Mouse (Mus musculus) ovary, adult 10 weeks (tissue): ENCODE data around the gene Krtap28-10. TPM values are rescaled to one million over a fixed set of nuclear protein-coding genes. Genes with fewer than 3 reads are reported as not detected.

Source experiments
- polyA plus RNA-seq: library from polyadenylated mRNA; stranded (reverse); fragments of 350-450 nt; fragmentation: Illumina TruSeq; extraction: RNeasy Lipid Tissue Mini Kit (QIAGEN cat#74804); gene quantifications from one replicate; pipeline ENCODE4 v1.2.3, GENCODE M21; 2014

Krtap28-10 gene
- polyA plus RNA-seq: not detected

GRCm38 (mm10) chr1:83042380-83042779 is at the start of gene Krtap28-10:
Krtap28-10 (minus strand) TSS chr1:83042480.

GRCm38 (mm10) chr1:83060643-83061042 is 18.4 kb upstream of the Krtap28-10 start, which contains the start of gene Krtap28-13:
Krtap28-13 (plus strand) TSS chr1:83060930.

GRCm38 (mm10) chr1:83059278-83059677 is 17.0 kb upstream of the Krtap28-10 start, which contains the start of gene A030005K14Rik:
A030005K14Rik (minus strand) TSS chr1:83059378.

GRCm38 (mm10) chr1:83044882-83045427 is 2.7 kb upstream of the Krtap28-10 start, which contains the start of gene Gm47969:
Gm47969 (plus strand) TSS chr1:83044932.

GRCm38 (mm10) chr1:83038109-83038672 is 4.1 kb downstream of the Krtap28-10 start, which contains the start of gene Slc19a3:
Slc19a3 (minus strand) TSS chr1:83038448.

GRCm38 (mm10) chr1:83000306-83000705 is 42.0 kb downstream of the Krtap28-10 start, which contains the start of gene Gm47959:
Gm47959 (plus strand) TSS chr1:83000548.

Other genes with a start within 250 kb of the Krtap28-10 start
- gene Agfg1, start 203.0 kb downstream of the Krtap28-10 start, polyA plus RNA-seq: 113 TPM
- gene A030005L19Rik, start 129.2 kb downstream of the Krtap28-10 start, polyA plus RNA-seq: not detected
- gene A030014E15Rik, start 117.6 kb downstream of the Krtap28-10 start, polyA plus RNA-seq: not detected
- gene Gm6217, start 111.1 kb downstream of the Krtap28-10 start, polyA plus RNA-seq: not detected
- not detected for gene A030003K21Rik, start 99.1 kb downstream of the Krtap28-10 start, polyA plus RNA-seq
- not detected for gene Gm7544, start 86.5 kb downstream of the Krtap28-10 start, polyA plus RNA-seq
- not detected for gene Gm47955, start 82.2 kb downstream of the Krtap28-10 start, polyA plus RNA-seq
- gene Gm47959, start 41.9 kb downstream of the Krtap28-10 start, polyA plus RNA-seq: not detected
- gene Slc19a3, start 4.0 kb downstream of the Krtap28-10 start, polyA plus RNA-seq: 4.0 TPM
- gene Gm47969, start 2.5 kb upstream of the Krtap28-10 start, polyA plus RNA-seq: not detected
- gene A030005K14Rik, start 16.9 kb upstream of the Krtap28-10 start, polyA plus RNA-seq: not detected
- not detected for gene Krtap28-13, start 18.4 kb upstream of the Krtap28-10 start, polyA plus RNA-seq
- not detected for gene Ccl20, start 74.3 kb upstream of the Krtap28-10 start, polyA plus RNA-seq
- 1.8 TPM for gene Daw1, start 117.3 kb upstream of the Krtap28-10 start, polyA plus RNA-seq